ENCODE assay signal across 24 mouse cellular contexts in the genomic region with DNA sequence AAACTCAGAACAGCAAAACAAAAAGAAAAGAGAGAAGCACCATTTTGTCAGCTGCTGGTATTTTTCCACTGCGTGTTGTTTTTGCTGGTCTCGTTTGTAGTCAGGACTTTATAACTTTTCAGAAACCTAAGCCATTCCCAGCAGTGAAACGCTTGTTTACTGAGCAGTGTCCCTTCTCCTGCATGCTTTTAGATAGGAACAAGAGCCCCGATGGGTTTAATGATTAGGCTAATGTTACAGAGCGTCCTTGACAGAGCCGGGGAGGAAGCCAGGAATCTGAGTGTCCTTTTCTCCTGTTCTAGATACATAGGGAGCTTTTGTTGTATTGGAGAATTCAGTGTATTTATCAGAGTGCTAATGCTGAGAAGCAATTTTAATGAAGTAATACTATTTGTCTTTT. TPM values are rescaled to one million over a fixed set of nuclear protein-coding genes. Genes with fewer than 3 reads are reported as not detected.
DNase-seq lines count a peak whose midpoint lies in the region; ATAC-seq and TF ChIP-seq lines count a peak whose summit lies in the region.
"Had no signal": no experiment of that assay in that cellular context is flagged by ENCODE, and none has a peak within 500 bp of the region (broad histone marks: within the 10 kb centered on the region; RNA-seq: fewer than 3 reads in every experiment).

No protein-coding gene starts in this region.

- ATAC-seq in kidney, postnatal 0 days (replicated peaks; ENCODE audit: low FRiP score, low read depth) = no peak
- ATAC-seq: forebrain, embryonic 15.5 days; hindbrain, embryonic 16.5 days had no signal

- no peaks in the 10 kb centered on the region for H3K9me3 ChIP-seq in kidney, postnatal 0 days (replicated peaks; ENCODE audit: low read length)
- H3K9me3 ChIP-seq: embryonic facial prominence, embryonic 12.5 days; forebrain, embryonic 15.5 days; heart, embryonic 10.5 days; hindbrain, embryonic 12.5 days had no signal

- no peak overlapping the region for H3K4me2 ChIP-seq in kidney, postnatal 0 days (ENCODE audit: low read length)
- H3K4me2 ChIP-seq: embryonic facial prominence, embryonic 12.5 days; forebrain, embryonic 15.5 days; hindbrain, embryonic 12.5 days had no signal

- no peak overlapping the region for H3K4me3 ChIP-seq in kidney, postnatal 0 days (replicated peaks; ENCODE audit: low read depth, low read length)
- no peak overlapping the region for H3K4me3 ChIP-seq in testis, adult 2 months (ENCODE audit: control insufficient read depth, low read depth, low read length)
- H3K4me3 ChIP-seq: embryonic facial prominence, embryonic 12.5 days; forebrain, embryonic 15.5 days; heart, embryonic 10.5 days; hindbrain, embryonic 12.5 days had no signal

- 30% methylated on average over 6 of the region's 6 CpGs for WGBS in kidney, postnatal 0 days

- H3K27ac ChIP-seq in kidney, postnatal 0 days = 0 out of 2 replicates have a peak overlapping the region, but pooled peaks have one; percentile 25
- peak overlapping the region; percentile 82 for H3K27ac ChIP-seq in testis, adult 2 months (ENCODE audit: control insufficient read depth, insufficient read depth, low read depth, low read length)
- H3K27ac ChIP-seq: embryonic facial prominence, embryonic 12.5 days; forebrain, embryonic 15.5 days; heart, embryonic 10.5 days; hindbrain, embryonic 12.5 days had no signal

- TF ChIP-seq POLR2A in testis, adult 2 months (IDR thresholded peaks at IDR 0.05; ENCODE audit: control insufficient read depth, low read depth, low read length) = no peak

- H3K27me3 ChIP-seq in kidney, postnatal 0 days (ENCODE audit: insufficient read depth, low read length) = no peaks in the 10 kb centered on the region
- no peaks in the 10 kb centered on the region for H3K27me3 ChIP-seq in testis, adult 2 months (ENCODE audit: control insufficient read depth, insufficient read depth, low read length)
- H3K27me3 ChIP-seq: embryonic facial prominence, embryonic 12.5 days; forebrain, embryonic 15.5 days; hindbrain, embryonic 12.5 days had no signal

- H3K9ac ChIP-seq in kidney, postnatal 0 days (ENCODE audit: low read depth, low read length) = no peak overlapping the region
- H3K9ac ChIP-seq: embryonic facial prominence, embryonic 12.5 days; forebrain, embryonic 15.5 days; hindbrain, embryonic 12.5 days had no signal

- no peak for TF ChIP-seq CTCF in kidney, postnatal 0 days (IDR thresholded peaks at IDR 0.05; ENCODE audit: low read depth)
- no peak for TF ChIP-seq CTCF in testis, adult 2 months (IDR thresholded peaks at IDR 0.05; ENCODE audit: control insufficient read depth, insufficient read depth, insufficient replicate concordance, low read depth, low read length)

- H3K4me1 ChIP-seq in kidney, postnatal 0 days (replicated peaks; ENCODE audit: insufficient read depth, low read length) = no peaks in the 10 kb centered on the region
- H3K4me1 ChIP-seq in testis, adult 2 months (ENCODE audit: control insufficient read depth, insufficient read depth, low read length) = peaks cover 4% of the 10 kb centered on the region; the same call in 1 of the 2 replicates
- H3K4me1 ChIP-seq: embryonic facial prominence, embryonic 12.5 days; forebrain, embryonic 15.5 days; hindbrain, embryonic 12.5 days had no signal

- peak; percentile 30 to 35 for DNase-seq in adrenal gland, postnatal 36 days
- DNase-seq in adrenal gland, adult 8-10 months = no peak
- DNase-seq in kidney, postnatal 0 days (ENCODE audit: low spot score) = peak; percentile 28
- no peak for DNase-seq in kidney, postnatal 14 days
- no peak for DNase-seq in testis, postnatal 10 days (ENCODE audit: low spot score)
- peak; percentile 38 for DNase-seq in yolk sac, embryonic 10.5 days (ENCODE audit: low spot score)
- DNase-seq in frontal cortex, postnatal 25 days (ENCODE audit: low spot score in 2 of 2) = no peak
- DNase-seq: cerebellum, adult 8-10 months; cerebellum, postnatal 25 days; gastrocnemius, postnatal 10 days; heart, adult 18-20 months; heart, postnatal 10 days; heart, postnatal 4 days had no signal

- H3K36me3 ChIP-seq in kidney, postnatal 0 days (ENCODE audit: insufficient read depth, low read length) = no peaks in the 10 kb centered on the region
- H3K36me3 ChIP-seq in testis, adult 2 months (ENCODE audit: control insufficient read depth, insufficient read depth, low read length) = no peaks in the 10 kb centered on the region
- H3K36me3 ChIP-seq: embryonic facial prominence, embryonic 12.5 days; forebrain, embryonic 15.5 days; heart, embryonic 10.5 days; hindbrain, embryonic 12.5 days had no signal

RNA-seq across cellular contexts. Expression of a gene that starts 6.2 kb away (rescaled TPM):
- total RNA-seq in adrenal gland, postnatal 36 days (2021) = 1 to 10 TPM; 6.6 TPM
- total RNA-seq in adrenal gland, adult 8-10 months (2022) = 10 to 100 TPM in 2 of 4 experiments, 1 to 10 TPM in 2; 5.1 to 15.9 (median 9.6) TPM
- 2.1 and 2.9 TPM in 2 replicates for polyA plus RNA-seq in kidney, postnatal 0 days (2015; fragmentation: Nextera tagmentation; extraction: Ambion mirVana)
- polyA plus RNA-seq in testis, adult 2 months (2012; rRNA removed) = 43.0 and 44.2 TPM in 2 replicates

RNA-seq across cellular contexts. Expression of a gene that starts 28.6 kb away (rescaled TPM):
- 1 to 10 TPM; 6.5 to 6.7 TPM for total RNA-seq in adrenal gland, postnatal 36 days (2021)
- 1 to 10 TPM; 2.3 to 4.0 (median 3.4) TPM for total RNA-seq in adrenal gland, adult 8-10 months (2022)
- 15.3 and 17.7 TPM in 2 replicates for polyA plus RNA-seq in kidney, postnatal 0 days (2015; fragmentation: Nextera tagmentation; extraction: Ambion mirVana)
- polyA plus RNA-seq in testis, adult 2 months (2012; rRNA removed) = 5.1 and 6.3 TPM in 2 replicates

RNA-seq across cellular contexts. Expression of a gene that starts 36.5 kb away (rescaled TPM):
- total RNA-seq in adrenal gland, postnatal 36 days (2021) = not detected
- total RNA-seq in adrenal gland, adult 8-10 months (2022) = not detected
- not detected in 2 replicates for polyA plus RNA-seq in kidney, postnatal 0 days (2015; fragmentation: Nextera tagmentation; extraction: Ambion mirVana)
- polyA plus RNA-seq in testis, adult 2 months (2012; rRNA removed) = not detected in 2 replicates
- total RNA-seq: ES-E14; gastrocnemius, postnatal 10 days; gastrocnemius, postnatal 4 days; heart, adult 18-20 months; heart, postnatal 10 days; heart, postnatal 4 days had no signal
- polyA plus RNA-seq: cortical plate, adult 2 months; embryonic facial prominence, embryonic 12.5 days; forebrain, embryonic 11.5 days; forebrain, embryonic 15.5 days; heart, embryonic 10.5 days; heart, embryonic 14.5 days; hindbrain, embryonic 12.5 days; hindbrain, embryonic 16.5 days had no signal

RNA-seq across cellular contexts. Expression of a gene that starts 52.0 kb away (rescaled TPM):
- 10 to 100 TPM; 29.0 to 42.6 TPM for total RNA-seq in adrenal gland, postnatal 36 days (2021)
- 10 to 100 TPM; 33.9 to 41.3 (median 35.9) TPM for total RNA-seq in adrenal gland, adult 8-10 months (2022)
- 76.7 and 82.6 TPM in 2 replicates for polyA plus RNA-seq in kidney, postnatal 0 days (2015; fragmentation: Nextera tagmentation; extraction: Ambion mirVana)
- 96.7 and 131 TPM in 2 replicates for polyA plus RNA-seq in testis, adult 2 months (2012; rRNA removed)

RNA-seq across cellular contexts. Expression of a gene that starts 58.0 kb away (rescaled TPM):
- 10 to 100 TPM; 13.2 to 13.4 TPM for total RNA-seq in adrenal gland, postnatal 36 days (2021)
- total RNA-seq in adrenal gland, adult 8-10 months (2022) = 10 to 100 TPM; 18.1 to 34.9 (median 27.1) TPM
- 10.0 and 10.1 TPM in 2 replicates for polyA plus RNA-seq in kidney, postnatal 0 days (2015; fragmentation: Nextera tagmentation; extraction: Ambion mirVana)
- polyA plus RNA-seq in testis, adult 2 months (2012; rRNA removed) = 49.7 and 55.3 TPM in 2 replicates

Comparison
In these comparisons a context has a peak if more than half of its experiments do, and no peak if none do; other contexts are left out.
1. DNase-seq: peak in adrenal gland, postnatal 36 days (2 of 2), kidney, postnatal 0 days (single experiment) and yolk sac, embryonic 10.5 days (single experiment); none in adrenal gland, adult 8-10 months (single experiment), kidney, postnatal 14 days (single experiment), testis, postnatal 10 days (single experiment) and frontal cortex, postnatal 25 days (0 of 2).